Mouse (Mus musculus) neural tube, embryonic 15.5 days (tissue): ENCODE data around the gene Sart3. TPM values are rescaled to one million over a fixed set of nuclear protein-coding genes. Genes with fewer than 3 reads are reported as not detected.
"Not testable (repeated sequence)": the region's sequence is repeated elsewhere in the genome, so short reads cannot be mapped to it uniquely, and the experiment has no call there.

Experiments used
- ATAC-seq: fragments of 200-750 bp; cut with Nextera tagmentation; 2 replicates; pipeline ENCODE4 v1.8.0; 2017; ENCODE audit warnings: mild to moderate bottlenecking, moderate TSS enrichment, moderate library complexity; ENCODE audit not compliant: low FRiP score
- H3K27ac ChIP-seq: fragments of 300-500 bp; sonication (generic); replicated peaks from 2 replicates; pipeline ENCODE4 v1.5.1; 2015; ENCODE audit warnings: mild to moderate bottlenecking, inconsistent platforms
- H3K27me3 ChIP-seq: fragments of 300-500 bp; sonication (generic); replicated peaks from 2 replicates; pipeline ENCODE4 v1.6.1; 2015; ENCODE audit warnings: inconsistent platforms
- H3K36me3 ChIP-seq: fragments of 300-500 bp; sonication (generic); 2 replicates; pipeline ENCODE4 v1.6.1; 2015; ENCODE audit warnings: inconsistent platforms
- H3K4me1 ChIP-seq: fragments of 300-500 bp; sonication (generic); 2 replicates; pipeline ENCODE4 v1.6.1; 2015; ENCODE audit warnings: inconsistent platforms
- H3K4me2 ChIP-seq: fragments of 300-500 bp; sonication (generic); 2 replicates; pipeline ENCODE4 v1.6.1; 2015; ENCODE audit warnings: inconsistent platforms, mild to moderate bottlenecking, moderate library complexity
- H3K4me3 ChIP-seq: fragments of 300-500 bp; sonication (generic); replicated peaks from 2 replicates; pipeline ENCODE4 v1.5.1; 2015; ENCODE audit warnings: mild to moderate bottlenecking, inconsistent platforms
- H3K9ac ChIP-seq: fragments of 300-500 bp; sonication (generic); replicated peaks from 2 replicates; pipeline ENCODE4 v1.6.1; 2015; ENCODE audit warnings: mild to moderate bottlenecking, inconsistent platforms
- H3K9me3 ChIP-seq: fragments of 300-500 bp; sonication (generic); replicated peaks from 2 replicates; pipeline ENCODE4 v1.6.1; 2016; ENCODE audit warnings: inconsistent platforms
- WGBS: fragments of 180-500 bp; shearing (Covaris S2); methylation state at CpG from one replicate; pipeline ENCODE4 v1.1.7; 2015; ENCODE audit warnings: mixed read lengths; 5-methylcytosine and 5-hydroxymethylcytosine counted together
- polyA plus RNA-seq: library from polyadenylated mRNA; unstranded; fragments of >200 nt; fragmentation: Nextera tagmentation; extraction: Ambion mirVana; gene quantifications from 2 replicates; pipeline ENCODE4 v1.2.1, GENCODE M21; 2015

The Sart3 gene
- polyA plus RNA-seq, 1 experiment from 2014 or later: 40.7 TPM

- 0 out of 2 replicates have a peak overlapping the region, but pooled peaks have one; percentile 18 for H3K27ac ChIP-seq
- ATAC-seq: no peak
- H3K27me3 ChIP-seq: no peaks in the 10 kb centered on the region
- H3K9me3 ChIP-seq: no peaks in the 10 kb centered on the region
- H3K9ac ChIP-seq: no peak overlapping the region; the same call in 1 of the 2 replicates
- no peaks in the 10 kb centered on the region for H3K36me3 ChIP-seq
- peaks cover 13% of the 10 kb centered on the region for H3K4me1 ChIP-seq
- 13% methylated on average over 7 of the region's 7 CpGs for WGBS
- no peak overlapping the region for H3K4me2 ChIP-seq
- H3K4me3 ChIP-seq: no peak overlapping the region
Measured at GRCm38 (mm10) chr5:113789075-113789788, 16.9 kb upstream of the Sart3 start.

- no peak overlapping the region for H3K4me3 ChIP-seq
- no peak overlapping the region for H3K9ac ChIP-seq
- 31% methylated on average over 6 of the region's 6 CpGs for WGBS
- H3K4me2 ChIP-seq: no peak overlapping the region
- no peak for ATAC-seq
- no peaks in the 10 kb centered on the region for H3K9me3 ChIP-seq
- peaks cover 13% of the 10 kb centered on the region for H3K4me1 ChIP-seq
- H3K27ac ChIP-seq: 0 out of 2 replicates have a peak overlapping the region, but pooled peaks have one; percentile 18
- 0 out of 2 replicates have a peak, but pooled peaks cover 2% of the 10 kb centered on the region for H3K27me3 ChIP-seq
- H3K36me3 ChIP-seq: no peaks in the 10 kb centered on the region
Measured at GRCm38 (mm10) chr5:113788645-113789044, 16.3 kb upstream of the Sart3 start.

- no peak overlapping the region for H3K4me3 ChIP-seq
- ATAC-seq: no peak
- peaks cover 9% of the 10 kb centered on the region; the same call in 1 of the 2 replicates for H3K27me3 ChIP-seq
- H3K9ac ChIP-seq: no peak overlapping the region
- H3K27ac ChIP-seq: no peak overlapping the region
- no peaks in the 10 kb centered on the region for H3K36me3 ChIP-seq
- peaks cover 15% of the 10 kb centered on the region for H3K4me1 ChIP-seq
- H3K4me2 ChIP-seq: no peak overlapping the region
- no peaks in the 10 kb centered on the region for H3K9me3 ChIP-seq
- WGBS: 78% methylated on average over 5 of the region's 5 CpGs
Measured at GRCm38 (mm10) chr5:113786985-113787384, 14.7 kb upstream of the Sart3 start.

GRCm38 (mm10) chr5:113784104-113784503, 11.8 kb upstream of the Sart3 start:
- ATAC-seq, H3K27ac ChIP-seq, H3K36me3 ChIP-seq, H3K4me1 ChIP-seq, H3K4me2 ChIP-seq, H3K9me3 ChIP-seq, H3K9ac ChIP-seq, H3K27me3 ChIP-seq, H3K4me3 ChIP-seq: not testable (repeated sequence)
- 42% methylated on average over 3 of the region's 3 CpGs for WGBS

GRCm38 (mm10) chr5:113783581-113784001, 11.3 kb upstream of the Sart3 start:
- no peak overlapping the region for H3K9ac ChIP-seq
- no peak overlapping the region for H3K4me2 ChIP-seq
- H3K4me1 ChIP-seq: peaks cover 3% of the 10 kb centered on the region; the same call in 1 of the 2 replicates
- no peak for ATAC-seq
- H3K36me3 ChIP-seq: no peaks in the 10 kb centered on the region
- peaks cover 9% of the 10 kb centered on the region; the same call in 1 of the 2 replicates for H3K27me3 ChIP-seq
- H3K27ac ChIP-seq: peak overlapping the region; percentile 30; the same call in 1 of the 2 replicates
- no peak overlapping the region for H3K4me3 ChIP-seq
- H3K9me3 ChIP-seq: no peaks in the 10 kb centered on the region
- WGBS: 20% methylated on average over 12 of the region's 12 CpGs

- H3K9ac ChIP-seq: no peak overlapping the region
- H3K36me3 ChIP-seq: peaks cover 4% of the 10 kb centered on the region; the same call in 1 of the 2 replicates
- H3K9me3 ChIP-seq: no peaks in the 10 kb centered on the region
- 86% methylated on average over 7 of the region's 7 CpGs for WGBS
- H3K27me3 ChIP-seq: peaks cover 9% of the 10 kb centered on the region; the same call in 1 of the 2 replicates
- no peak overlapping the region for H3K4me3 ChIP-seq
- no peak for ATAC-seq
- H3K27ac ChIP-seq: no peak overlapping the region
- no peak overlapping the region for H3K4me2 ChIP-seq
- H3K4me1 ChIP-seq: 0 out of 2 replicates have a peak, but pooled peaks cover 2% of the 10 kb centered on the region
Measured at GRCm38 (mm10) chr5:113782624-113783023, 10.3 kb upstream of the Sart3 start.

GRCm38 (mm10) chr5:113781875-113782274, 9.6 kb upstream of the Sart3 start:
- Histone ChIP-seq H3K27me3 (peaks cover 9% of the 10 kb centered on the region; the same call in 1 of the 2 replicates), H3K36me3 (peaks cover 8% of the 10 kb centered on the region), H3K9me3 (no peaks in the 10 kb centered on the region), H3K27ac (no peak overlapping the region), H3K4me2 (no peak overlapping the region), H3K9ac (no peak overlapping the region), H3K4me3 (no peak overlapping the region), H3K4me1 (0 out of 2 replicates have a peak, but pooled peaks cover 2% of the 10 kb centered on the region)
- ATAC-seq: no peak
- 82% methylated on average over 7 of the region's 7 CpGs for WGBS

GRCm38 (mm10) chr5:113781254-113781653, 8.9 kb upstream of the Sart3 start:
- H3K27me3 ChIP-seq: peaks cover 9% of the 10 kb centered on the region; the same call in 1 of the 2 replicates
- H3K9me3 ChIP-seq: no peaks in the 10 kb centered on the region
- H3K9ac ChIP-seq: no peak overlapping the region
- no peak for ATAC-seq
- no peak overlapping the region for H3K27ac ChIP-seq
- 0 out of 2 replicates have a peak, but pooled peaks cover 2% of the 10 kb centered on the region for H3K4me1 ChIP-seq
- H3K36me3 ChIP-seq: peaks cover 14% of the 10 kb centered on the region
- WGBS: 83% methylated on average over 7 of the region's 7 CpGs
- no peak overlapping the region for H3K4me3 ChIP-seq
- H3K4me2 ChIP-seq: no peak overlapping the region

- ATAC-seq: no peak
- no peak overlapping the region for H3K27ac ChIP-seq
- no peak overlapping the region for H3K4me3 ChIP-seq
- 91% methylated on average over 5 of the region's 5 CpGs for WGBS
- H3K4me2 ChIP-seq: no peak overlapping the region
- H3K9me3 ChIP-seq: no peaks in the 10 kb centered on the region
- H3K27me3 ChIP-seq: peaks cover 9% of the 10 kb centered on the region; the same call in 1 of the 2 replicates
- H3K9ac ChIP-seq: no peak overlapping the region
- H3K36me3 ChIP-seq: peaks cover 19% of the 10 kb centered on the region
- 0 out of 2 replicates have a peak, but pooled peaks cover 2% of the 10 kb centered on the region for H3K4me1 ChIP-seq
Measured at GRCm38 (mm10) chr5:113780763-113781162, 8.5 kb upstream of the Sart3 start.

- H3K27me3 ChIP-seq: peaks cover 9% of the 10 kb centered on the region; the same call in 1 of the 2 replicates
- no peak for ATAC-seq
- no peaks in the 10 kb centered on the region for H3K9me3 ChIP-seq
- H3K4me1 ChIP-seq: 0 out of 2 replicates have a peak, but pooled peaks cover 2% of the 10 kb centered on the region
- no peak overlapping the region for H3K4me2 ChIP-seq
- H3K36me3 ChIP-seq: peaks cover 24% of the 10 kb centered on the region
- no peak overlapping the region for H3K4me3 ChIP-seq
- H3K9ac ChIP-seq: no peak overlapping the region
- WGBS: 98% methylated on average over 3 of the region's 3 CpGs
- H3K27ac ChIP-seq: no peak overlapping the region
Measured at GRCm38 (mm10) chr5:113780082-113780752, 7.9 kb upstream of the Sart3 start.

- Histone ChIP-seq H3K27me3 (peaks cover 9% of the 10 kb centered on the region; the same call in 1 of the 2 replicates), H3K27ac (no peak overlapping the region), H3K4me3 (no peak overlapping the region), H3K4me2 (no peak overlapping the region), H3K9me3 (no peaks in the 10 kb centered on the region), H3K36me3 (peaks cover 31% of the 10 kb centered on the region), H3K9ac (no peak overlapping the region), H3K4me1 (0 out of 2 replicates have a peak, but pooled peaks cover 2% of the 10 kb centered on the region)
- WGBS: 76% methylated on average over 5 of the region's 5 CpGs
- no peak for ATAC-seq
Measured at GRCm38 (mm10) chr5:113779569-113779968, 7.3 kb upstream of the Sart3 start.
